Comparison of ENCODE assay signal across 8 mouse cellular contexts in the genomic region with DNA sequence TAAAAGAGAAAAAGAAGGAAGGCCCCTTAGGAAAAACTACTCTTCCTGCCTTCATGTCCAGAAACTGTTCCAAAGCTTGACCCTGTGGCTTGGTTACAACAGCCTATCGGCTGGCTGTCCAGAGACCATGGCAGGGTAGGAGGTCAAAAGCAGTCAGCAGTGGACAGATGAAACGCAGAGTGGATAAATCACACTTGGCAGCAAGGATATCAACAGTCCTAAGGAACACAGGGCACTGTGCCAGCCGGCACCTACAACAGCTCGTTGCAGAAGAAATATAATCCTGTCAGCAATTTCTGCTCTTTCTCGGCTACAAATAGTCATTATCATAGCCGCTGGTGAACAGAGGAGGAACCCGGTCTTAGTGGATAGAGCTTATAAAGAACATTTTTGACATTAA.
A peak's percentile ranks its signal among the peaks of the same experiment; 100 is the strongest.
DNase-seq lines count a peak whose midpoint lies in the region; ATAC-seq and TF ChIP-seq lines count a peak whose summit lies in the region.

No protein-coding gene starts in this region.

- no peak overlapping the region for H3K4me3 ChIP-seq in forebrain, embryonic 10.5 days
- no peak overlapping the region for H3K4me3 ChIP-seq in forebrain, postnatal 0 days (ENCODE audit: low read depth, low read length)
- no peak overlapping the region for H3K4me3 ChIP-seq in forebrain, embryonic 16.5 days (replicated peaks; ENCODE audit: low read length)
- no peak overlapping the region for H3K4me3 ChIP-seq in neural tube, embryonic 14.5 days (ENCODE audit: low read depth, low read length)

- no peak overlapping the region for H3K9ac ChIP-seq in forebrain, postnatal 0 days
- no peak overlapping the region for H3K9ac ChIP-seq in forebrain, embryonic 16.5 days (replicated peaks; ENCODE audit: low read depth, low read length)
- H3K9ac ChIP-seq in neural tube, embryonic 14.5 days (replicated peaks; ENCODE audit: low read depth, low read length) = no peak overlapping the region

- DNase-seq in forebrain, embryonic 10.5 days (ENCODE audit: extremely low spot score, low spot score) = no peak
- DNase-seq in forebrain, postnatal 0 days = no peak
- DNase-seq in adrenal gland, adult 18-20 months (ENCODE audit: low spot score in 2 of 2) = peak; percentile 22 to 42
- peak; percentile 75 to 80 for DNase-seq in kidney, adult 8-10 months
- DNase-seq in frontal cortex, postnatal 10 days (ENCODE audit: low spot score in 2 of 2) = no peak

- H3K36me3 ChIP-seq in forebrain, embryonic 10.5 days (replicated peaks) = peaks cover 38% of the 10 kb centered on the region
- H3K36me3 ChIP-seq in forebrain, postnatal 0 days (ENCODE audit: insufficient read depth) = peaks cover 9% of the 10 kb centered on the region; the same call in 1 of the 2 replicates
- H3K36me3 ChIP-seq in forebrain, embryonic 16.5 days (ENCODE audit: control insufficient read depth, insufficient read depth) = no peaks in the 10 kb centered on the region
- no peaks in the 10 kb centered on the region for H3K36me3 ChIP-seq in neural tube, embryonic 14.5 days (ENCODE audit: control insufficient read depth, insufficient read depth, low read length)

- WGBS in forebrain, embryonic 10.5 days = 88% methylated on average over 7 of the region's 7 CpGs
- 19% methylated on average over 7 of the region's 7 CpGs for WGBS in forebrain, postnatal 0 days
- WGBS in forebrain, embryonic 16.5 days = 14% methylated on average over 7 of the region's 7 CpGs
- 20% methylated on average over 7 of the region's 7 CpGs for WGBS in neural tube, embryonic 14.5 days

- no peak for ATAC-seq in forebrain, postnatal 0 days
- ATAC-seq in forebrain, embryonic 16.5 days = no peak
- peak; percentile 29; the same call in 1 of the 2 replicates for ATAC-seq in neural tube, embryonic 14.5 days (ENCODE audit: low read depth)
- no peak for ATAC-seq in erythroblast, adult 5-6 weeks (replicated peaks; ENCODE audit: low FRiP score, poor library complexity, severe bottlenecking)

- no peak overlapping the region for H3K4me2 ChIP-seq in forebrain, postnatal 0 days (ENCODE audit: low read depth)
- no peak overlapping the region for H3K4me2 ChIP-seq in forebrain, embryonic 16.5 days (ENCODE audit: low read length)
- no peak overlapping the region for H3K4me2 ChIP-seq in neural tube, embryonic 14.5 days (ENCODE audit: low read depth, low read length)

- TF ChIP-seq CTCF in forebrain, postnatal 0 days (IDR thresholded peaks at IDR 0.05; ENCODE audit: low read depth) = no peak

- no peaks in the 10 kb centered on the region for H3K27me3 ChIP-seq in forebrain, embryonic 10.5 days (ENCODE audit: poor library complexity, severe bottlenecking)
- H3K27me3 ChIP-seq in forebrain, postnatal 0 days (ENCODE audit: insufficient read depth, low read length) = no peaks in the 10 kb centered on the region
- H3K27me3 ChIP-seq in forebrain, embryonic 16.5 days (replicated peaks; ENCODE audit: control insufficient read depth, insufficient read depth, low read length) = no peaks in the 10 kb centered on the region
- H3K27me3 ChIP-seq in neural tube, embryonic 14.5 days (ENCODE audit: control insufficient read depth, insufficient read depth, low read length) = no peaks in the 10 kb centered on the region

- H3K27ac ChIP-seq in forebrain, embryonic 10.5 days = peak overlapping the region; percentile 44
- no peak overlapping the region for H3K27ac ChIP-seq in forebrain, postnatal 0 days (ENCODE audit: low read depth, low read length)
- peak overlapping the region; percentile 34; the same call in 1 of the 2 replicates for H3K27ac ChIP-seq in forebrain, embryonic 16.5 days (ENCODE audit: low read length)
- no peak overlapping the region; the same call in 1 of the 2 replicates for H3K27ac ChIP-seq in neural tube, embryonic 14.5 days (ENCODE audit: low read depth, low read length)

- H3K9me3 ChIP-seq in forebrain, embryonic 10.5 days = no peaks in the 10 kb centered on the region
- H3K9me3 ChIP-seq in forebrain, postnatal 0 days (ENCODE audit: low read length) = no peaks in the 10 kb centered on the region
- no peaks in the 10 kb centered on the region for H3K9me3 ChIP-seq in forebrain, embryonic 16.5 days (ENCODE audit: control insufficient read depth, low read length)
- no peaks in the 10 kb centered on the region for H3K9me3 ChIP-seq in neural tube, embryonic 14.5 days (ENCODE audit: control insufficient read depth, low read length)

- H3K4me1 ChIP-seq in forebrain, embryonic 10.5 days = peaks cover 59% of the 10 kb centered on the region
- H3K4me1 ChIP-seq in forebrain, postnatal 0 days (ENCODE audit: insufficient read depth) = peaks cover 12% of the 10 kb centered on the region; the same call in 1 of the 2 replicates
- peaks cover 32% of the 10 kb centered on the region for H3K4me1 ChIP-seq in forebrain, embryonic 16.5 days (replicated peaks; ENCODE audit: control insufficient read depth, insufficient read depth, low read length)
- peaks cover 28% of the 10 kb centered on the region for H3K4me1 ChIP-seq in neural tube, embryonic 14.5 days (ENCODE audit: control insufficient read depth, insufficient read depth, low read length)

Comparison
In these comparisons a context has a peak if more than half of its experiments do, and no peak if none do; other contexts are left out.
1. H3K27ac ChIP-seq: peak in forebrain, embryonic 10.5 days (single experiment) and forebrain, embryonic 16.5 days (single experiment); none in forebrain, postnatal 0 days (single experiment) and neural tube, embryonic 14.5 days (single experiment).
2. DNase-seq: peak in adrenal gland, adult 18-20 months (2 of 2) and kidney, adult 8-10 months (2 of 2); none in forebrain, embryonic 10.5 days (single experiment), forebrain, postnatal 0 days (single experiment) and frontal cortex, postnatal 10 days (0 of 2).